In the genomic region with DNA sequence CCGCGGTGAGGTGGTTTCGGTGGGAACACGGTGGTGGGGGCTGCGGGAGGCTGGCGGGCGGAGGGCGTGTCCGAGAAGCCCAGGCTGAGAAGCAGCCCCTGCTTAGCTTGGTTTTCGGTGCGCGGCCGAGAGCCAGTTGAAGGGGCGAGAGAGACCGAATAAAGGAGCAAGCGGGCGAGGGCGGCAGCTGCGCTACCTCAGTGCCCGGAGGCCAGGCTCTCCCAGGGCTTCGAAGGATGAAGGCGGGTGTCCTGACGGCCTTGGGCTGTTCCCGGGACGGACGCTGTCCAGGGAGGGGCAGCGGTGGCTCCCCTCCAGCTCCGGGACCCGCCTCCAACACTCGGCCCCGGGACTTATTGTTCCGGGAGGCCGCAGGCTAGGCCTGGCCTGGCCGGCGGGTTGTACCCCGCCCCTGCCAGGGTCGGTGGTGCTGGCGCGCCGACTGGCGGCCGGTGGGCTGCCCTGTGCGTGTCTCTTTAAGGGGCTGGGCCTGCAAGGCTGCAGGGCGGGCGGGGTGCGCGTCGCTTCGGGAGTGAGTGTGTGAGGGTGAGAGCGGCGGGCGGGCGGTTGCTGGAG, we compare ENCODE assay signal across 8 mouse cellular contexts. TPM values are rescaled to one million over a fixed set of nuclear protein-coding genes. Genes with fewer than 3 reads are reported as not detected.
DNase-seq lines count a peak whose midpoint lies in the region; ATAC-seq and TF ChIP-seq lines count a peak whose summit lies in the region.

No protein-coding gene starts in this region.

- intact Hi-C loops in heart, postnatal 36 days (cut with DNase I), result loop anchor here (1.0 kb wide), 2 partner anchors 56 to 124 kb away; partner anchors contain the start of genes Kif9, Klhl18 and Ptpn23

- peak overlapping the region; percentile 44 for H3K4me2 ChIP-seq in forebrain, embryonic 15.5 days (replicated peaks)
- H3K4me2 ChIP-seq in lung, embryonic 14.5 days, result peak overlapping the region; percentile 73

- ATAC-seq in forebrain, embryonic 15.5 days (replicated peaks), result peak; percentile 100
- ATAC-seq in lung, embryonic 14.5 days (ENCODE audit: insufficient read depth), result peak; percentile 99

- TF ChIP-seq POLR2A in olfactory bulb, adult 2 months (IDR thresholded peaks at IDR 0.05; ENCODE audit: insufficient read depth, low read depth, low read length), result peak; percentile 57; the same call in 1 of the 2 replicates
- no peak for TF ChIP-seq POLR2A in thymus, adult 2 months (IDR thresholded peaks at IDR 0.05; ENCODE audit: control insufficient read depth, extremely low read depth, insufficient read depth, low read length, poor library complexity)

- in situ Hi-C loops in ES-E14 (cut with MboI; ENCODE audit: low sequenced_read_pairs in 2 of 2, unreplicated experiment in 2 of 2), result no loop called here

- DNase-seq in ES-E14 (ENCODE audit: low read depth, low spot score), result peak; percentile 85
- peak; percentile 94 for DNase-seq in cerebellum, adult 11-12 months
- DNase-seq in heart, postnatal 36 days, result peak; percentile 91 to 93
- peak; percentile 91 to 95 for DNase-seq in layer of hippocampus, adult 2 months (ENCODE audit: low spot score in 2 of 2)
- DNase-seq in lung, embryonic 14.5 days, result peak; percentile 97
- peak; percentile 95 for DNase-seq in thymus, adult 2 months

- H3K27me3 ChIP-seq in forebrain, embryonic 15.5 days, result no peaks in the 10 kb centered on the region
- H3K27me3 ChIP-seq in lung, embryonic 14.5 days (ENCODE audit: insufficient read depth, low read length), result no peaks in the 10 kb centered on the region
- no peaks in the 10 kb centered on the region for H3K27me3 ChIP-seq in thymus, adult 2 months (ENCODE audit: control insufficient read depth, insufficient read depth, low read length)

- H3K4me3 ChIP-seq in ES-E14 (ENCODE audit: insufficient read depth in 1 of 2, low read depth in 1 of 2, low read length in 2 of 2, poor library complexity in 1 of 2, severe bottlenecking in 1 of 2), result peak overlapping the region; percentile 94
- peak overlapping the region; percentile 86 for H3K4me3 ChIP-seq in forebrain, embryonic 15.5 days
- H3K4me3 ChIP-seq in layer of hippocampus, adult 2 months, result peak overlapping the region; percentile 81
- peak overlapping the region; percentile 99 for H3K4me3 ChIP-seq in lung, embryonic 14.5 days (ENCODE audit: low read depth, low read length)
- peak overlapping the region; percentile 98 for H3K4me3 ChIP-seq in olfactory bulb, adult 2 months (ENCODE audit: insufficient read depth, low read depth, low read length)
- peak overlapping the region; percentile 61 for H3K4me3 ChIP-seq in thymus, adult 2 months (ENCODE audit: control insufficient read depth, insufficient read depth, low read length)

- WGBS in forebrain, embryonic 15.5 days, result under 1% methylated on average over 45 of the region's 53 CpGs
- under 1% methylated on average over 51 of the region's 53 CpGs for WGBS in lung, embryonic 14.5 days
- under 1% methylated on average over 49 of the region's 53 CpGs for WGBS in olfactory bulb, adult 2 months
- under 1% methylated on average over 49 of the region's 53 CpGs for WGBS in thymus, adult 2 months

- no peaks in the 10 kb centered on the region for H3K9me3 ChIP-seq in ES-E14 (ENCODE audit: control insufficient read depth, insufficient read depth, low read depth, low read length)
- no peaks in the 10 kb centered on the region for H3K9me3 ChIP-seq in forebrain, embryonic 15.5 days
- no peaks in the 10 kb centered on the region for H3K9me3 ChIP-seq in lung, embryonic 14.5 days (ENCODE audit: low read depth, low read length)

- peak overlapping the region; percentile 86 for H3K9ac ChIP-seq in ES-E14 (ENCODE audit: insufficient read depth, low read depth, low read length, poor library complexity, severe bottlenecking)
- peak overlapping the region; percentile 99 for H3K9ac ChIP-seq in forebrain, embryonic 15.5 days (replicated peaks)
- H3K9ac ChIP-seq in lung, embryonic 14.5 days, result peak overlapping the region; percentile 99

- peak; percentile 79 for TF ChIP-seq CTCF in layer of hippocampus, adult 2 months (conservative IDR thresholded peaks at IDR 0.05)
- TF ChIP-seq CTCF in lung, embryonic 14.5 days (IDR thresholded peaks at IDR 0.05; ENCODE audit: low read depth), result peak; percentile 70
- peak; percentile 67 for TF ChIP-seq CTCF in olfactory bulb, adult 2 months (IDR thresholded peaks at IDR 0.05; ENCODE audit: insufficient read depth, low read depth, low read length)
- peak; percentile 78; the same call in 1 of the 2 replicates for TF ChIP-seq CTCF in thymus, adult 2 months (IDR thresholded peaks at IDR 0.05; ENCODE audit: borderline replicate concordance, control insufficient read depth, extremely low read depth, insufficient read depth, low read length, poor library complexity)

- H3K36me3 ChIP-seq in ES-E14 (ENCODE audit: control insufficient read depth, insufficient read depth, low read length, poor library complexity, severe bottlenecking), result no peaks in the 10 kb centered on the region
- H3K36me3 ChIP-seq in forebrain, embryonic 15.5 days, result no peaks in the 10 kb centered on the region
- no peaks in the 10 kb centered on the region for H3K36me3 ChIP-seq in lung, embryonic 14.5 days (ENCODE audit: insufficient read depth)
- no peaks in the 10 kb centered on the region for H3K36me3 ChIP-seq in thymus, adult 2 months (ENCODE audit: control insufficient read depth, insufficient read depth, low read length)

- peaks cover 5 to 9% of the 10 kb centered on the region in 2 experiments; a peak in 3 of 4 replicates for H3K4me1 ChIP-seq in ES-E14 (ENCODE audit: control insufficient read depth in 2 of 2, insufficient read depth in 2 of 2, low read length in 2 of 2, poor library complexity in 1 of 2)
- H3K4me1 ChIP-seq in forebrain, embryonic 15.5 days, result peaks cover 30% of the 10 kb centered on the region
- H3K4me1 ChIP-seq in lung, embryonic 14.5 days (ENCODE audit: insufficient read depth), result 0 out of 2 replicates have a peak, but pooled peaks cover 11% of the 10 kb centered on the region
- no peaks in the 10 kb centered on the region for H3K4me1 ChIP-seq in olfactory bulb, adult 2 months (ENCODE audit: control insufficient read depth, insufficient read depth, low read length)
- H3K4me1 ChIP-seq in thymus, adult 2 months (replicated peaks; ENCODE audit: control insufficient read depth, insufficient read depth, low read length), result 0 out of 2 replicates have a peak, but pooled peaks cover 4% of the 10 kb centered on the region

- peak overlapping the region; percentile 62 for H3K27ac ChIP-seq in ES-E14 (ENCODE audit: insufficient read depth, low read depth, low read length, poor library complexity, severe bottlenecking)
- H3K27ac ChIP-seq in forebrain, embryonic 15.5 days (replicated peaks), result peak overlapping the region; percentile 99
- peak overlapping the region; percentile 99 for H3K27ac ChIP-seq in layer of hippocampus, adult 2 months
- peak overlapping the region; percentile 99 for H3K27ac ChIP-seq in lung, embryonic 14.5 days (ENCODE audit: low read depth)
- H3K27ac ChIP-seq in olfactory bulb, adult 2 months (ENCODE audit: insufficient read depth, low read depth, low read length), result peak overlapping the region; percentile 85
- no peak overlapping the region for H3K27ac ChIP-seq in thymus, adult 2 months (ENCODE audit: control insufficient read depth, insufficient read depth, low read length)

TF ChIP-seq in ES-E14, 5 proteins besides CTCF, POLR2A, EP300 and RAD21:
- TF ChIP-seq ZC3H11A (IDR thresholded peaks at IDR 0.05; ENCODE audit: borderline replicate concordance, low read depth, low read length) (no peak), HCFC1 (IDR thresholded peaks at IDR 0.05; ENCODE audit: borderline replicate concordance, insufficient read depth, low read length) (no peak)

RNA-seq across cellular contexts. Expression of gene Setd2, which starts 0.4 kb away (rescaled TPM):
- 78.9 and 79.2 TPM in 2 replicates for total RNA-seq in ES-E14 (2012; rRNA removed)
- 36.2 and 36.7 TPM in 2 replicates for polyA plus RNA-seq in forebrain, embryonic 15.5 days (2015; fragmentation: Nextera tagmentation; extraction: Ambion mirVana)
- 10 to 100 TPM; 43.3 to 44.3 TPM for total RNA-seq in heart, postnatal 36 days (2021)
- 10 to 100 TPM; 50.9 to 64.9 TPM for total RNA-seq in layer of hippocampus, adult 2 months (2021)
- polyA plus RNA-seq in lung, embryonic 14.5 days (2014; fragmentation: Nextera tagmentation; extraction: Ambion mirVana), result 51.4 and 55.6 TPM in 2 replicates
- polyA plus RNA-seq in olfactory bulb, adult 2 months (2012; ENCODE audit: insufficient read depth, insufficient read length, low replicate concordance, missing spikeins), result 420 TPM in 1 of 2 replicates, not detected in the other
- polyA plus RNA-seq in thymus, adult 2 months (2012; rRNA removed), result 78.1 and 85.6 TPM in 2 replicates

RNA-seq across cellular contexts. Expression of gene Kif9, which starts 55.2 kb away (rescaled TPM):
- total RNA-seq in ES-E14 (2012; rRNA removed), result 0.63 and 0.71 TPM in 2 replicates
- 2.7 and 4.1 TPM in 2 replicates for polyA plus RNA-seq in forebrain, embryonic 15.5 days (2015; fragmentation: Nextera tagmentation; extraction: Ambion mirVana)
- under 1 TPM; 0.24 to 0.36 TPM for total RNA-seq in heart, postnatal 36 days (2021)
- 1 to 10 TPM; 3.5 to 3.7 TPM for total RNA-seq in layer of hippocampus, adult 2 months (2021)
- polyA plus RNA-seq in lung, embryonic 14.5 days (2014; fragmentation: Nextera tagmentation; extraction: Ambion mirVana), result 0.88 and 1.8 TPM in 2 replicates
- not detected in 2 replicates for polyA plus RNA-seq in olfactory bulb, adult 2 months (2012; ENCODE audit: insufficient read depth, insufficient read length, low replicate concordance, missing spikeins)
- 0.90 and 1.6 TPM in 2 replicates for polyA plus RNA-seq in thymus, adult 2 months (2012; rRNA removed)

RNA-seq across cellular contexts. Expression of gene Klhl18, which starts 55.5 kb away (rescaled TPM):
- 4.4 and 4.7 TPM in 2 replicates for total RNA-seq in ES-E14 (2012; rRNA removed)
- 14.0 and 14.2 TPM in 2 replicates for polyA plus RNA-seq in forebrain, embryonic 15.5 days (2015; fragmentation: Nextera tagmentation; extraction: Ambion mirVana)
- total RNA-seq in heart, postnatal 36 days (2021), result 10 to 100 TPM; 11.8 to 12.8 TPM
- 10 to 100 TPM; 22.0 to 25.4 TPM for total RNA-seq in layer of hippocampus, adult 2 months (2021)
- polyA plus RNA-seq in lung, embryonic 14.5 days (2014; fragmentation: Nextera tagmentation; extraction: Ambion mirVana), result 8.9 and 9.7 TPM in 2 replicates
- not detected in 2 replicates for polyA plus RNA-seq in olfactory bulb, adult 2 months (2012; ENCODE audit: insufficient read depth, insufficient read length, low replicate concordance, missing spikeins)
- polyA plus RNA-seq in thymus, adult 2 months (2012; rRNA removed), result 19.0 and 21.2 TPM in 2 replicates
